Mouse (Mus musculus) kidney, postnatal 36 days (tissue): ENCODE results near the gene Aste1.

Experiments used
- DNase-seq, 2 experiments: peaks; one replicate each; pipeline ENCODE4 v3.0.0; 2021 to 2022; ENCODE audit warnings: mixed read lengths in 2 of 2

Gene Aste1

DNA sequence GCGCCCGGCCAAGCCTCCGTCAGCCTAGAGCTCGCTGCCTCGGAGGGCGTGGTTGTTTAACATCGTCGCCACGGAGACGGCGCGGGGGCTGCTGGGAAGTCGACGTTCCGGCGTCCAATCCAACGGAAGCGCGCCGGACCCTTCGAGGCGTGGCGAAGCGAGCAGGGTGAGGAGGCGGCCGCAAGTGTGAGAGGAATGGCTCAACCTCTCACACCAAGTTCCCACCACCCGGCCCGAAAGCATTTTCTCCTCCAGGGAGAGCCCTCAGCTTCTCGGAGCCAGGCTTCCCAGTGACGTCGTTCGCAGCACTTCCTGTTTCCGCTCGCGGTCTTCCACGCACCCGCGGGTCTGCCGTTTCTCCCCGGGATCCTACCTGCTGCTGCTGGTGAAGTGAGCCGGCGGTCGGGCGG, at the start of gene Aste1, which contains the start of gene Nek11:
Gene Aste1, plus strand, starts transcription at position 175 of the 410 bp plus-strand sequence.
Gene Nek11, minus strand, starts transcription at position 307 of the 410 bp plus-strand sequence.
- peak; percentile 96 to 98 for DNase-seq

- no peak for DNase-seq
Measured at GRCm38 (mm10) chr9:105348242-105349031, 46.8 kb upstream of the Aste1 start.

DNA sequence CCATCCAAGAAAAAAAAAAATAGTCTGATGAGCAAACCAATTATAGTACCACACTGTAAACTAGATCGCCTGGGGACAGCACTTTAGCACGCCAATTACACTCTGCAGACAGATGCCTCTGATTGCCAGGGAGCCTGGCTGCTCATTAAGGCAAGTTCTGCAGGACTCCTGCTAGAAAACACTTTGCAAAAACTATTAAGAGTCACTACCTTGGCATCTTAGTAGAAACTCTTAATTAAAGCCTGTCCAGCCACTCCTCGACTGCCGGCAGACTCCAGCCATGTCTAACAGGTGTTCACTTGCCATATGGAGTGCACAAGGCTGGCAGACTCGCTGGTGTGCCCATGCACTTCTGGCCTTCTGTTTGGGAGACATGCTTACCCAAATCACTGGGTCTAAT, 46.2 kb upstream of the Aste1 start:
- DNase-seq = no peak

DNA sequence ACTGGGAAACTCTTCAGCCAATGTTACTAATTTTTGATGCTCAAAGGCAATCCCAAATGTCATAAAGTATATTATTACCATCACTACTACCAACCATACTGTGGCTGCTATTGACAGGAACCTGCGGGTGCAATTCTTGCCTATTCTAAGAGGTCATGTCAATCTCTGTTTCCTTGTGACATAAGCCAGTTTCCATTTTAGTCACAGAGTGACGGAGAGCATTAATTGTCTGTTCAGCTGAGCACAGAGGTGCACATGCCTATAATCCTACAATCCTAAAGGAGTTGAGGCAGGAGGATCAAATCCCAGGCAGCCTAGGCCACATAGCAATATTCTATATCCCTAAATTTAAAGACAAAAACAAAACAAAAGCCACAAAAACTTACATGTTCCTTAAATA, 33.0 kb upstream of the Aste1 start:
- DNase-seq = no peak

GRCm38 (mm10) chr9:105363520-105364231, 31.5 kb upstream of the Aste1 start:
- no peak for DNase-seq

GRCm38 (mm10) chr9:105366199-105366598, 29.0 kb upstream of the Aste1 start:
- no peak for DNase-seq

GRCm38 (mm10) chr9:105368605-105369004, 26.6 kb upstream of the Aste1 start:
- no peak for DNase-seq

DNA sequence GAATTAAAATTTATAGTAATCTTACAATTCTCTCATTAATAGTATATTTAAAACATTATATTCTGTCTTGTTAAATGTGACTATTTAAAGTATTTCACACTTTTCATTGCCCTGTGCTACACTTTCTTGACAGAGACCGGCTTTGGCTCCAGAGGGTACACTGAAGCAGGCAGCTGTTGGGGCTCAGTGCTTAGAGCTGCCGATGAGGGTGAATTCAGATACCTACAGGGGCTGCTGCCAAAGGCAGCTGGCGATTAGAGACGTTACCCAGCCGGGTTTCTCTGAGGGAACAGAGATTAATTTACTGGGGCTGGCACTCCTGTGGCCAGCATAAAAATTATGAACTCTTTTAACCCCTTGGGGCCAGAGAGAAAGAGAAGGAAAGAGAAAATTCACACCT, 20.8 kb upstream of the Aste1 start:
- no peak for DNase-seq

GRCm38 (mm10) chr9:105376411-105376810, 18.8 kb upstream of the Aste1 start:
- DNase-seq = no peak

DNA sequence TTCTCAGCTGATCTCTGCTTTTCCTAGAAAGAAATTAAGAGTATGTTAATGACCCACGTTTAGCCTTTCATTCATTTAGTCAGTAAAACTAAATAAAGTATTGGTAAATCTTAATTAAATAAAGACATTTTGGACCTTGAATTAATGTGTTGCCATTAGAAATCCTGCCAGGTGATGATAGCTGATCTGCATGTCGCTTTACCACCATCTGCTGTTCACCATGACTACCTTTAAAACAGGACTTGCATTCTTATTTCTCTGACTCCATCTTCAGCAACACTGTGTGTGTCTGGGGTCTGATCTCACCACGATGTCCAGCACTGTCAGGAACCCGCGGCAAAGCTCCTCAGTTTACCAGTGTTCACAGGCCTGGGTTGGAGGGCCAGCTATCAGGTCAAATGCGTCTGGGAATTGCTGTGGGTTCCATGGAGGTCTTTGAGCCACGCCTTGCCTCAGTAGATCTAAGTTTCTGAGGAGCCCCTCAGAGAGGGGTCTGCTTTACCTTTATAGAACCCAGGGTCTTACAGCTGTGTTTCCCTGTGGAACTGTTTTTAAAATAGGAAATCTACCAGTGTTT, 18.1 kb upstream of the Aste1 start:
- no peak for DNase-seq

GRCm38 (mm10) chr9:105377622-105378021, 17.6 kb upstream of the Aste1 start:
- no peak for DNase-seq

DNA sequence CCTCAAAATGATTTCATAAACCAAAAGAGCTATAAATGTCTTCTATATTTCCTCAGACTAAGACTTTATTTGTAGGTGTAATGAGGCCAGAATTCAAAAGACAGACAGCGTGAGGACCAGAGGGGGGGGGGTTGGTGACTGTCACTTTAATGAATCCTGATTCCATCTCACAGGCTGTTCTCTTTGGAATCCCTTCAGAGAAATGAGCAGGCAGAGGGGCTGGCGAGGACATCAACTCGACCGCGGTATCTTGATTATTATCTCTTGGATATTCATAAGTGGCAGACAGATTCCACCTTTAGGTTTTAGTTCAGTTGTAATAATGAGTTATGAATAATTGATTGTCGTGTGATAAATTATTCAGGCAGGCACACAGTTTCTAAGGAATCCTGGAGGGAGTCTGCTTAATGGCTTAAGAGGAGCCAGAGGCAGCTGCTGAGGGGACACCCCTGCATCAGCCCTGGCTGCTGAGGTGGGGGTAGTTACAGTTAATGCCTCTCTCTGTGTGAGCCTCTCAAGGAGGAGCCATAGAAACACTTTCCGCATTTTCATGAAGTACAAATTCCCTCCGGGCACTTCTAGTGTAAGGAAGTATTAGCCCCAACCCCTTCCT, 15.6 kb upstream of the Aste1 start:
- no peak for DNase-seq

DNA sequence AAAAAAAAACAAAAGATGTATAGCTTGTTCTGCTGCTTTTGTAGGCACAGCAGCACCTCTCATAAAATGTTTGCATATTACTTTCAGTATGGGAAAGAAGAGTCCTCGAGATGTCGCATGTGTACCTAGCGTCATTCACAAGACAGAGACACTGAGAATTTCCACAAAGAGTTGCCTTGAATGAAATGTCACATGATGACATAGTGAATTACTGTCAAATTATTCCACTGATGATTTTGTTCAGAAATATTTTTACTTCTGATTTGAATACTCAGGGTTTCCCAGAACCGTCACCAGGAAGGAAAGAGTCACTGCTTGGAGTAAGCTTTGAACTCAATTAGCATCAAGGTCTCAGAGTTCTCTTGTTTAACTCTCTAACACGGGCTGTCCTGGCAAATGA, 7.8 kb upstream of the Aste1 start:
- no peak for DNase-seq

GRCm38 (mm10) chr9:105389289-105389688, 5.9 kb upstream of the Aste1 start:
- DNase-seq = peak; percentile 55 to 88

DNA sequence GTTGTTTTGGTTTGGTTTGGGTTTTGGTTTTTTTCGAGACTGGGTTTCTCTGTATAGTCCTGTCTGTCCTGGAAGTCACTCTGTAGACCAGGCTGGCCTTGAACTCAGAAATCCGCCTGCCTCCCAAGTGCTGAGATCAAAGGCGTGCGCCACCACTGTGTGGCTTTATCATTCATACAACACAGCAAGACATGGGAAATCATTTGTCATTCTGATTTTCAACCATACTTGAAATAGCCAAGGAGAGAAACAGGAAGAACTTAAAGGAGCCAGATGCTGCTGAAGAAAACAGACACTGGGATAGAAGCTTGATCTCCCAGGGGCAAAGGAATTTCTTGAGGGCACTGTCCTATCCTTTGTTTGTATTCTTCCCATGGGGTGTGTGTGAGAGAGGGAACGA, 4.6 kb upstream of the Aste1 start:
- DNase-seq = no peak

- DNase-seq = no peak
Measured at GRCm38 (mm10) chr9:105394720-105395119, 472 bp upstream of the Aste1 start.

DNA sequence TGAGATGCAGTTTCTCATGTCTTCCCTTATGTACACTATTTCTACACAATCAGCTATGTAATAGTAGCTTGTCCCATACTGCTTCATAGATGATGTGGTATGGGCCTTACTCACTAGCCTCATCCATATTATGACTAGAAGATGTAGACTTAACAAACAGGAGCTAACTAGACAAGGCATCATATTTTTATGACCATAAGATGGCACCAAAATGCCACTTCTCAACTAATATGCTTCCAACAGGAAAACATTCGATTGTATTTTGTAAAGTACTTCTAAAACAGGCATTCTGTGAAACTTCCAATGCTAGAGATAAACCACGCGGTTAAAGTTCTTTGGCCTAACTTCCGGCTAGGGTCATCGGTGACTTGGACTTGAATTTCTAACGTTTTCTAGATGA, 13.4 kb downstream of the Aste1 start:
- DNase-seq = no peak

DNA sequence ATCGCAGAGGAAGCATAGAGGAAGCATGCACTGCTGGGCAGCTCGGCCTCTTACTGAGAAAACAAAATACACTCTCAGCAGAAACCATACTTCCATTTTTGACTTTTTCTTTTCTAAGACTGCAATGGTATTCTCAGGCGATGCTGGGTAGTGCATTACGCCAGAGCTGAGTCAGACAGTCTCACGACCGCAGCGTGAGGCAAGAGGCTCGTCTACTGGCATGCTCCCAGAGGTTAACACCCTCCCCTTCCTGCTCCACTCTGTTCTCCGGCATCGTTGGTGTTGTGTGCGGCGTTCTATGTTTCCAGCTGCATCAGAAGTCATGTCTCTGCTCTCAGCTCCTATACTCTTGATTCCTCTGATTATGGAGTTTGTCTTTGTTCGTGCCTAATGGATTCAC, 63.8 kb downstream of the Aste1 start:
- peak; percentile 4 to 9 for DNase-seq

GRCm38 (mm10) chr9:105461496-105461895, 66.3 kb downstream of the Aste1 start:
- no peak for DNase-seq
